Mouse (Mus musculus): Measurements from ENCODE around the gene Lrrfip2.

DNA sequence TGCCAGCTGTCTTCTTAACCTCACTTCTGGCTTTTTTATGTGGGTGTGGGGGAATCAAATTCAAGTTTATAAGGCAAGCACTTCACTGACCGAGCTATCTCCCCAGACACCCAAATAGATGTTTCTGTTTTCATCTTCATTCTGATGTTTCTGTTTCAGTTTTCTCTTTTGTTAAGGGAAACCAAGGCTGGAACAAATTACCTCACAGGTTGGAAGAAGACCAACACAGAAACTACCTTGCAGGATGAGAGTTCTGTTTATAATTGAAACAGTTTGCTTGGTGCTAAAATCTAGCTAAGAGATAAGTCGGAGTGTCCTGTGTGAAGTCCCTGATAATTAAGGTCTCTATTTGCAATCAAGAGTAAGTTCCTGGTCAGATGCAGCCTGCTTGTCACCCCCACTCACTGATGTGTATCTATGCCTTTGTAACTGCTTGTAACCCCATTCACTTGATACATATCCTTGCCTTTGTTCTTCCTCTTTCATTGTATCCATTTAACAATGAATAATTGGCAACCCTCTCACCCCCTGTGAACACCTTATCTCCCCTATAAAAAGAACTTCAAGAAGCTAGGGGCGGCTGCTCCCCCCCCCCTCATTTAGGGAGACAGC lies 30.3 kb upstream of the Lrrfip2 start:
- no peak for TF ChIP-seq CTCF (IDR thresholded peaks at IDR 0.05; ENCODE audit: insufficient read depth, low read length)
- TF ChIP-seq POLR2A (IDR thresholded peaks at IDR 0.05; ENCODE audit: borderline replicate concordance, extremely low read depth, low read depth, low read length) = no peak

Data from lung, adult 2 months (tissue).